Mouse (Mus musculus) neural tube, embryonic 11.5 days (tissue): ENCODE measurements at regions not wholly inside any gene's neighbourhood (a gene's known extent, or its start where the extent isn't known, plus 50 kb on each side); places are given as distances from the start of the nearest gene placed in this dataset.
"Not testable (repeated sequence)": the region's sequence is repeated elsewhere in the genome, so short reads cannot be mapped to it uniquely, and the experiment has no call there.

Source experiments
- ATAC-seq: fragments of 200-750 bp; cut with Nextera tagmentation; 2 replicates; pipeline ENCODE4 v1.8.0; 2017; ENCODE audit warnings: moderate number of reproducible peaks, mild to moderate bottlenecking, moderate TSS enrichment, moderate library complexity; ENCODE audit not compliant: insufficient read depth, low FRiP score, low TSS enrichment
- DNase-seq: peaks from one replicate; pipeline ENCODE4 v3.0.0-alpha.2; 2015; ENCODE audit warnings: low spot score
- H3K27ac ChIP-seq: fragments of 300-500 bp; sonication (generic); 2 replicates; pipeline ENCODE4 v1.5.1; 2014; ENCODE audit warnings: low read depth, mild to moderate bottlenecking, low read length
- H3K27me3 ChIP-seq: fragments of 300-500 bp; sonication (generic); 2 replicates; pipeline ENCODE4 v1.6.1; 2014; ENCODE audit warnings: mild to moderate bottlenecking, low read length, mixed read lengths; ENCODE audit not compliant: control insufficient read depth, insufficient read depth
- H3K36me3 ChIP-seq: fragments of 300-500 bp; sonication (generic); 2 replicates; pipeline ENCODE4 v1.6.1; 2014; ENCODE audit warnings: mild to moderate bottlenecking, low read length, moderate library complexity, mixed read lengths; ENCODE audit not compliant: control insufficient read depth, insufficient read depth
- H3K4me1 ChIP-seq: fragments of 300-500 bp; sonication (generic); 2 replicates; pipeline ENCODE4 v1.6.1; 2014; ENCODE audit warnings: low read length, mixed read lengths; ENCODE audit not compliant: control insufficient read depth, insufficient read depth
- H3K4me2 ChIP-seq: fragments of 300-500 bp; sonication (generic); 2 replicates; pipeline ENCODE4 v1.6.1; 2014; ENCODE audit warnings: low read depth, mild to moderate bottlenecking, moderate library complexity
- H3K4me3 ChIP-seq: fragments of 300-500 bp; sonication (generic); 2 replicates; pipeline ENCODE4 v1.5.1; 2014; ENCODE audit warnings: low read depth, low read length
- H3K9ac ChIP-seq: fragments of 300-500 bp; sonication (generic); 2 replicates; pipeline ENCODE4 v1.6.1; 2014; ENCODE audit warnings: mild to moderate bottlenecking, low read length
- H3K9me3 ChIP-seq: fragments of 300-500 bp; sonication (generic); 2 replicates; pipeline ENCODE4 v1.6.1; 2016; ENCODE audit warnings: low read length; ENCODE audit not compliant: control insufficient read depth
- WGBS: fragments of 180-500 bp; shearing (Covaris S2); extraction: QIAGEN DNeasy Blood & Tissue Kit; methylation state at CpG from one replicate; pipeline ENCODE4 v1.1.7; 2014; 5-methylcytosine and 5-hydroxymethylcytosine counted together

DNA sequence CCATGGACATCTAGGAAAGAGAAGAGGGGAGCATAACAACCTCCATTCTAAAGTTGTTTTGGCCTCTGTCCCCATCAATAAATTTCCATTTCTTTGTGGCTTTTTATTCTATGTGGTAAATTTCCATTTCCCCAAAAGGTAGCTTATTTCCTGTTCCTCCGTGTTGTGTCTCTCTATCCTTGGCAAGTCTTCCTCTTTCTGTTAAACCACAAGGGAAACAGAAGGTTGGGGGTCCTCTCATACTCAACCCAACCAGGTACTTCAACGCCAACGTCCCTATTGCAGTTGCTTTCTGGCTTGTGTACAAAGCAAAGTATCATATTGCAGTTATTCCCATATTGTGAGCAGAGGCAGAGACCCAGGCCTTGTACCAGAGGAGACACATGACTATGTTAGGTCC is 434.7 kb upstream of the Pdcd1 start:
- Histone ChIP-seq H3K36me3 (no peaks in the 10 kb centered on the region), H3K27ac (no peak overlapping the region), H3K4me1 (no peaks in the 10 kb centered on the region), H3K4me3 (no peak overlapping the region), H3K9ac (no peak overlapping the region), H3K27me3 (no peaks in the 10 kb centered on the region), H3K4me2 (no peak overlapping the region), H3K9me3 (no peaks in the 10 kb centered on the region)
- WGBS, result 91% methylated on average over 3 of the region's 3 CpGs
- ATAC-seq, result no peak
- DNase-seq, result no peak

GRCm38 (mm10) chr1:94469834-94470233 is 417.5 kb upstream of the Pdcd1 start:
- not testable (repeated sequence) for H3K9me3 ChIP-seq, H3K4me2 ChIP-seq, DNase-seq, H3K4me1 ChIP-seq, H3K4me3 ChIP-seq, H3K9ac ChIP-seq, H3K36me3 ChIP-seq, H3K27me3 ChIP-seq, H3K27ac ChIP-seq
- WGBS, result 94% methylated on average over 18 of the region's 18 CpGs
- peak; percentile 86; the same call in 1 of the 2 replicates for ATAC-seq

- H3K4me1 ChIP-seq, result no peaks in the 10 kb centered on the region
- H3K4me2 ChIP-seq, result no peak overlapping the region
- ATAC-seq (no peak), DNase-seq (no peak)
- 86% methylated on average over 2 of the region's 2 CpGs for WGBS
- H3K9me3 ChIP-seq, result no peaks in the 10 kb centered on the region
- H3K27me3 ChIP-seq, result no peaks in the 10 kb centered on the region
- no peak overlapping the region for H3K27ac ChIP-seq
- no peak overlapping the region for H3K9ac ChIP-seq
- H3K4me3 ChIP-seq, result no peak overlapping the region
- H3K36me3 ChIP-seq, result no peaks in the 10 kb centered on the region
These were observed 371.4 kb upstream of the Pdcd1 start for GRCm38 (mm10) chr1:94423731-94424130.

GRCm38 (mm10) chr1:94413043-94413442 is 360.7 kb upstream of the Pdcd1 start:
- WGBS, result 36% methylated on average over 9 of the region's 9 CpGs
- Histone ChIP-seq H3K36me3 (no peaks in the 10 kb centered on the region), H3K4me2 (no peak overlapping the region), H3K4me1 (no peaks in the 10 kb centered on the region), H3K27me3 (no peaks in the 10 kb centered on the region), H3K9ac (no peak overlapping the region), H3K4me3 (no peak overlapping the region), H3K9me3 (no peaks in the 10 kb centered on the region), H3K27ac (no peak overlapping the region)
- DNase-seq, result no peak
- ATAC-seq, result 0 out of 2 replicates have a peak, but pooled peaks have one; percentile 58

DNA sequence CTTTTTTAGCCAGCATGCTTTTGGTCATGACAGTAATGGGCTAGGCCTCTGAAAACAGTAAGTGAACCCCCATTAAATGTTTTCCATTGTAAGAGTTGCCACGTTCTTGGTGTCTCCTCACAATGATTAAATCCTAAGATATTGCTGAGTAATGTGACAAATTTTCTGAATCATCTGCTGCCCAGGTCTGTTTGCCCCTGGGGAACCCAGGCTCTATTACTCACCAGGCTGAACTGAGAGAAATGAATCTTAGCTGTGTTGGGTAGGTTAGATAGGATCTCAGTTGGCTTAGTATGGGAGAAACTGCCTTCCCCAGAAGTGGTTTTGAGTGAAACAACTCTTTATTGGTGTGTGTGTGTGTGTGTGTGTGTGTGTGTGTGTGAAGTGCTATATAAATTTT is 314.3 kb upstream of the Pdcd1 start:
- H3K27ac ChIP-seq, result no peak overlapping the region
- 81% methylated on average over 1 of the region's 1 CpGs for WGBS
- no peak overlapping the region for H3K4me3 ChIP-seq
- no peaks in the 10 kb centered on the region for H3K4me1 ChIP-seq
- no peaks in the 10 kb centered on the region for H3K9me3 ChIP-seq
- H3K4me2 ChIP-seq, result no peak overlapping the region
- DNase-seq (no peak), ATAC-seq (no peak)
- no peaks in the 10 kb centered on the region for H3K36me3 ChIP-seq
- H3K27me3 ChIP-seq, result no peaks in the 10 kb centered on the region
- no peak overlapping the region for H3K9ac ChIP-seq

DNA sequence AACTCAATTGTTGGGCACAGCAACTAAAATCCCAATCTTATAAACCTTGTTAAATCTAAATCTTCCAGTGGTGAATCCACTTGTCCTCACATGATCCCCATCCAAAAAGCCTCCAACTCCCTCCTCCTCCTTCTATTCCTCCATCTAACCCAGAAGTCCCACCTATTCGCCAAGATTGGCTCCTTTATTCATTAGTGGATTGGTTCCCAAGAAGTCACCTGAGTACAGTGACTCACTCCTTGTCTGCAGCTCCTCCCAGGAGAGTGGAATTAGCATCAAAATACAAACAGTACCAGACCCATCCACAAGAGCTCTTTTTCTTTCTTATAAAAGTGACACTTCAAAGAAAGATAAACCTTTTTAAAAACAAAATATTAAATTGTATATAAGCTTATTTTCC is 304.6 kb upstream of the Pdcd1 start:
- Histone ChIP-seq H3K27me3 (no peaks in the 10 kb centered on the region), H3K4me3 (no peak overlapping the region), H3K27ac (no peak overlapping the region), H3K9me3 (no peaks in the 10 kb centered on the region), H3K36me3 (no peaks in the 10 kb centered on the region), H3K4me2 (no peak overlapping the region), H3K9ac (no peak overlapping the region), H3K4me1 (no peaks in the 10 kb centered on the region)
- ATAC-seq (no peak), DNase-seq (no peak)
- 75% methylated on average over 1 of the region's 1 CpGs for WGBS

GRCm38 (mm10) chr1:94355873-94356272 is 303.5 kb upstream of the Pdcd1 start:
- WGBS, result 75% methylated on average over 3 of the region's 3 CpGs
- Histone ChIP-seq H3K36me3 (no peaks in the 10 kb centered on the region), H3K4me2 (no peak overlapping the region), H3K9ac (no peak overlapping the region), H3K4me3 (no peak overlapping the region), H3K27ac (no peak overlapping the region), H3K4me1 (no peaks in the 10 kb centered on the region), H3K27me3 (no peaks in the 10 kb centered on the region), H3K9me3 (no peaks in the 10 kb centered on the region)
- ATAC-seq (no peak), DNase-seq (no peak)

DNA sequence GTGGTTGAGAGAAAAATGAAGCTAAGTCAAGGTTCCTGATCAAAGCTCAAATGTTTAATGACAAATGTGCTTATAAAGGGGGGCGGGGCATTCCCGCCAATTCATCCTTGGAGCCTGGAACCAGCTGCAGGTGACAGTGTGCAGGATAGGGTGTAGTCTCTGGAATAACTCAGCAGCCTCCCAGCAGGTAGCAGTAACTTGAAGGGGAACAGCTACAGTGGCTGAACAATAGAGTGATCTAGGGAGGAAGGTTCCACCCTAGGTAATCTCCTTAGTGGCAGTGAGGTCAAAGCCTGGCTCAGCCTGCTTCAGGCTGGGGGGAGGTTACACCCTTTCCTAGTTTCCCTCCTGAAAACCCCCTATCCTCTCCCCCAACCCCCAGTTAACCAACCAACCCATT is 290.2 kb upstream of the Pdcd1 start:
- Histone ChIP-seq H3K4me2 (no peak overlapping the region), H3K36me3 (no peaks in the 10 kb centered on the region), H3K4me1 (no peaks in the 10 kb centered on the region), H3K9me3 (no peaks in the 10 kb centered on the region), H3K27me3 (no peaks in the 10 kb centered on the region), H3K4me3 (no peak overlapping the region), H3K27ac (no peak overlapping the region), H3K9ac (no peak overlapping the region)
- 97% methylated on average over 2 of the region's 2 CpGs for WGBS
- ATAC-seq, result no peak
- DNase-seq, result no peak

- 83% methylated on average over 3 of the region's 3 CpGs for WGBS
- no peak overlapping the region for H3K4me2 ChIP-seq
- H3K36me3 ChIP-seq, result no peaks in the 10 kb centered on the region
- H3K9ac ChIP-seq, result no peak overlapping the region
- H3K4me3 ChIP-seq, result no peak overlapping the region
- no peaks in the 10 kb centered on the region for H3K9me3 ChIP-seq
- DNase-seq (no peak), ATAC-seq (no peak)
- no peaks in the 10 kb centered on the region for H3K27me3 ChIP-seq
- no peaks in the 10 kb centered on the region for H3K4me1 ChIP-seq
- H3K27ac ChIP-seq, result no peak overlapping the region
These were observed 288.9 kb upstream of the Pdcd1 start for GRCm38 (mm10) chr1:94341237-94341636.
